Mouse (Mus musculus) CH12.LX (cell line): ENCODE data around the gene Gucy2c. TPM values are rescaled to one million over a fixed set of nuclear protein-coding genes. Genes with fewer than 3 reads are reported as not detected.
A peak's percentile ranks its signal among the peaks of the same experiment; 100 is the strongest.

Experiments
- DNase-seq: peaks from one replicate; pipeline ENCODE4 v3.0.0-alpha.2; 2013; ENCODE audit errors: extremely low read depth
- H3K27ac ChIP-seq: 2 replicates; pipeline ENCODE4 v1.5.1; 2012; ENCODE audit warnings: low read depth, mild to moderate bottlenecking, control low read depth, moderate library complexity; ENCODE audit not compliant: insufficient read depth
- H3K27me3 ChIP-seq: replicated peaks from 2 replicates; pipeline ENCODE3; 2012; ENCODE audit warnings: inconsistent platforms
- H3K36me3 ChIP-seq, 2 experiments: replicated peaks in 1 of 2; 2 replicates each; pipeline versions ENCODE3 to v1.6.1; 2012; ENCODE audit warnings: inconsistent platforms in 1 of 2, low read length in 1 of 2, mild to moderate bottlenecking in 1 of 2, mixed read lengths in 1 of 2, moderate library complexity in 1 of 2; ENCODE audit not compliant: control insufficient read depth in 1 of 2, insufficient read depth in 1 of 2
- H3K4me1 ChIP-seq, 2 experiments: 2 replicates each; pipeline ENCODE4 v1.6.1; 2012; ENCODE audit warnings: inconsistent platforms in 1 of 2, moderate library complexity in 1 of 2; ENCODE audit not compliant: insufficient read depth in 2 of 2, control insufficient read depth in 1 of 2
- H3K4me2 ChIP-seq: 2 replicates; pipeline ENCODE4 v1.6.1; 2012; ENCODE audit warnings: low read depth, mild to moderate bottlenecking, control low read depth; ENCODE audit not compliant: poor library complexity, insufficient read depth, severe bottlenecking
- H3K4me3 ChIP-seq, 3 experiments: fragments of 150-350 bp in 1 of 3; sonication (generic) in 1 of 3; replicated peaks in 1 of 3; 2 replicates each; pipeline versions ENCODE3 to v1.5.1; 2011 to 2012; ENCODE audit warnings: low read depth in 2 of 3, low read length in 2 of 3, mild to moderate bottlenecking in 2 of 3, moderate library complexity in 2 of 3, control low read depth in 1 of 3, improper control_type of control experiment in 1 of 3, inconsistent platforms in 1 of 3, mixed read lengths in 1 of 3; ENCODE audit not compliant: poor library complexity in 1 of 3
- H3K79me2 ChIP-seq: replicated peaks from 2 replicates; pipeline ENCODE4 v1.6.1; 2012; ENCODE audit warnings: mild to moderate bottlenecking, moderate library complexity; ENCODE audit not compliant: control insufficient read depth, poor library complexity, insufficient read depth, severe bottlenecking; ENCODE audit errors: extremely low read depth
- H3K9ac ChIP-seq: 2 replicates; pipeline ENCODE4 v1.6.1; 2012; ENCODE audit warnings: low read depth, mild to moderate bottlenecking, control low read depth, moderate library complexity; ENCODE audit not compliant: insufficient read depth
- H3K9me3 ChIP-seq: replicated peaks from 2 replicates; pipeline ENCODE3; 2012; ENCODE audit warnings: low read length, inconsistent platforms, mixed read lengths
- BHLHE40 ChIP-seq: IDR thresholded peaks from 2 replicates; pipeline ENCODE4 v1.6.1; 2011; ENCODE audit warnings: mild to moderate bottlenecking, low read depth, low read length, improper control_type of control experiment
- CHD1 ChIP-seq: IDR thresholded peaks from 2 replicates; pipeline ENCODE4 v1.6.1; 2012; ENCODE audit warnings: low read depth, low read length, improper control_type of control experiment, inconsistent platforms
- CHD2 ChIP-seq: IDR thresholded peaks from 2 replicates; pipeline ENCODE4 v1.6.1; 2011; ENCODE audit warnings: low read length, improper control_type of control experiment
- CTCF ChIP-seq, 2 experiments: IDR thresholded peaks in 1 of 2; conservative IDR thresholded peaks in 1 of 2; 2 replicates each; pipeline ENCODE4 v1.5.1; 2011 to 2012; ENCODE audit warnings: low read depth in 2 of 2, low read length in 2 of 2, improper control_type of control experiment in 1 of 2, inconsistent platforms in 1 of 2, mild to moderate bottlenecking in 1 of 2, moderate library complexity in 1 of 2
- ELF1 ChIP-seq: IDR thresholded peaks from 2 replicates; pipeline ENCODE4 v1.6.1; 2014; ENCODE audit warnings: low read depth, mild to moderate bottlenecking, inconsistent platforms, low read length, improper control_type of control experiment
- EP300 ChIP-seq: IDR thresholded peaks from 2 replicates; pipeline ENCODE4 v1.6.1; 2011; ENCODE audit warnings: low read length, improper control_type of control experiment
- ETS1 ChIP-seq: conservative IDR thresholded peaks from 2 replicates; pipeline ENCODE4 v1.6.1; 2012; ENCODE audit warnings: low read depth, mild to moderate bottlenecking, inconsistent platforms, low read length, improper control_type of control experiment, moderate library complexity
- GABPA ChIP-seq: IDR thresholded peaks from 2 replicates; pipeline ENCODE4 v1.6.1; 2012; ENCODE audit warnings: low read depth, low read length, improper control_type of control experiment, inconsistent platforms; ENCODE audit not compliant: insufficient replicate concordance
- IRF4 ChIP-seq: IDR thresholded peaks from 2 replicates; pipeline ENCODE4 v1.6.1; 2014; ENCODE audit warnings: low read depth, mild to moderate bottlenecking, inconsistent platforms, low read length, improper control_type of control experiment
- JUN ChIP-seq: IDR thresholded peaks from 2 replicates; pipeline ENCODE4 v1.6.1; 2011; ENCODE audit warnings: low read depth, mild to moderate bottlenecking, low read length, improper control_type of control experiment, moderate library complexity; ENCODE audit not compliant: insufficient read depth
- JUND ChIP-seq: conservative IDR thresholded peaks from 2 replicates; pipeline ENCODE4 v1.6.1; 2011; ENCODE audit warnings: low read depth, low read length, improper control_type of control experiment
- KAT2A ChIP-seq: IDR thresholded peaks from 2 replicates; pipeline ENCODE4 v1.6.1; 2012; ENCODE audit warnings: low read length, improper control_type of control experiment, inconsistent platforms; ENCODE audit not compliant: insufficient replicate concordance
- MAX ChIP-seq: IDR thresholded peaks from 2 replicates; pipeline ENCODE4 v1.6.1; 2011; ENCODE audit warnings: low read length, improper control_type of control experiment
- MXI1 ChIP-seq: IDR thresholded peaks from 2 replicates; pipeline ENCODE4 v1.6.1; 2011; ENCODE audit warnings: mild to moderate bottlenecking, low read depth, low read length, improper control_type of control experiment
- POLR2AphosphoS2 ChIP-seq: IDR thresholded peaks from 2 replicates; pipeline ENCODE4 v1.6.1; 2011; ENCODE audit warnings: low read depth, low read length, improper control_type of control experiment
- RAD21 ChIP-seq: IDR thresholded peaks from 2 replicates; pipeline ENCODE4 v1.6.1; 2011; ENCODE audit warnings: low read depth, mild to moderate bottlenecking, low read length, improper control_type of control experiment, moderate library complexity
- SMC3 ChIP-seq: IDR thresholded peaks from 2 replicates; pipeline ENCODE4 v1.6.1; 2011; ENCODE audit warnings: low read depth, low read length, improper control_type of control experiment
- TCF12 ChIP-seq: IDR thresholded peaks from 2 replicates; pipeline ENCODE4 v1.6.1; 2014; ENCODE audit warnings: low read depth, mild to moderate bottlenecking, inconsistent platforms, low read length, improper control_type of control experiment
- UBTF ChIP-seq: IDR thresholded peaks from 2 replicates; pipeline ENCODE4 v1.6.1; 2012; ENCODE audit warnings: low read depth, mild to moderate bottlenecking, inconsistent platforms, low read length, improper control_type of control experiment, moderate library complexity
- USF2 ChIP-seq: conservative IDR thresholded peaks from 2 replicates; pipeline ENCODE4 v1.6.1; 2011; ENCODE audit warnings: low read depth, low read length, improper control_type of control experiment
- ZC3H11A ChIP-seq: IDR thresholded peaks from 2 replicates; pipeline ENCODE4 v1.6.1; 2012; ENCODE audit warnings: low read depth, mild to moderate bottlenecking, inconsistent platforms, low read length, improper control_type of control experiment
- dilution Hi-C: fragments of 300-500 bp; cut with MboI; formaldehyde crosslinking; loops from 2 replicates; pipeline ENCODE4 v1.14.3; 2020; ENCODE audit warnings: low sequenced_read_pairs; ENCODE audit not compliant: extremely low pct_unique_long_range_greater_than_20kb, extremely low pct_ligation_motif_present
- in situ Hi-C: fragments of 300-500 bp; cut with MboI; formaldehyde crosslinking; loops from 3 replicates; pipeline ENCODE4 v1.14.3; 2019; ENCODE audit warnings: low sequenced_read_pairs, low pct_ligation_motif_present, low pct_unique_long_range_greater_than_20kb, mixed read lengths
- polyA plus RNA-seq: library from polyadenylated mRNA; unstranded; fragments of >175 nt; gene quantifications from 2 replicates; pipeline ENCODE4 v1.2.1, GENCODE M21; 2012; ENCODE audit warnings: low read depth; ENCODE audit not compliant: insufficient read length
- total RNA-seq, 2 experiments: library from RNA; depleted of rRNA; stranded (reverse); fragments of 300-350 nt in 1 of 2; fragments of >200 nt in 1 of 2; gene quantifications; 2 replicates each; pipeline ENCODE4 v1.2.3; 2012 to 2014

The Gucy2c gene
- total and polyA plus RNA-seq, 3 experiments, result 0.08 to 0.13 (median 0.10) TPM

GRCm38 (mm10) chr6:136742352-136743118, 39.0 kb downstream of the Gucy2c start:
- H3K4me3 ChIP-seq, result no peak overlapping the region
- dilution Hi-C loops, result no loop called here
- in situ Hi-C loops, result loop anchor here (5.0 kb wide), 1 partner anchor 120 kb away; no protein-coding TSS in a partner anchor

GRCm38 (mm10) chr6:136741281-136741680, 40.3 kb downstream of the Gucy2c start:
- in situ Hi-C loops (loop anchor here (5.0 kb wide), 1 partner anchor 119 kb away; no protein-coding TSS in a partner anchor), dilution Hi-C loops (no loop called here)
- Histone ChIP-seq H3K9me3 (no peaks in the 10 kb centered on the region), H3K79me2 (no peaks in the 10 kb centered on the region), H3K36me3 (no peaks in the 10 kb centered on the region), H3K4me2 (no peak overlapping the region), H3K27me3 (no peaks in the 10 kb centered on the region), H3K9ac (no peak overlapping the region), H3K27ac (no peak overlapping the region), H3K4me3 (no peak overlapping the region), H3K4me1 (peaks cover 3 to 6% of the 10 kb centered on the region in 2 experiments; a peak in 2 of 4 replicates)
- TF ChIP-seq TCF12 (no peak), BHLHE40 (peak; percentile 55), IRF4 (no peak)
- no peak for DNase-seq

More at GRCm38 (mm10) chr6:136742352-136743118, 39.0 kb downstream of the Gucy2c start:
- Histone ChIP-seq H3K79me2 (no peaks in the 10 kb centered on the region), H3K4me2 (no peak overlapping the region)
- TF ChIP-seq ZC3H11A, result peak; percentile 87; the same call in 1 of the 2 replicates
- no peak for TF ChIP-seq EP300
- TF ChIP-seq CTCF (conservative IDR thresholded peaks at IDR 0.05 in 1 of 2, IDR thresholded peaks at IDR 0.05 in 1 of 2; ENCODE audit: low read depth in 2 of 2, low read length in 2 of 2), result peak; percentile 87 to 98
- no peak for TF ChIP-seq CHD1
- TF ChIP-seq RAD21, result peak; percentile 100
- TF ChIP-seq SMC3, result peak; percentile 96
- 0 out of 2 replicates have a peak, but pooled peaks have one; percentile 21 for TF ChIP-seq JUND
- TF ChIP-seq, all 38 proteins: peak for 5
- H3K36me3 ChIP-seq, result no peaks in the 10 kb centered on the region
- no peak overlapping the region for H3K27ac ChIP-seq
- DNase-seq, result peak; percentile 88
- peaks cover 3 to 6% of the 10 kb centered on the region in 2 experiments; a peak in 2 of 4 replicates for H3K4me1 ChIP-seq
- H3K27me3 ChIP-seq, result no peaks in the 10 kb centered on the region
- no peaks in the 10 kb centered on the region for H3K9me3 ChIP-seq
- H3K9ac ChIP-seq, result no peak overlapping the region

GRCm38 (mm10) chr6:136735766-136736165, 45.8 kb downstream of the Gucy2c start:
- Histone ChIP-seq H3K9me3 (no peaks in the 10 kb centered on the region), H3K27me3 (no peaks in the 10 kb centered on the region), H3K4me1 (peaks cover 0 to 5% of the 10 kb centered on the region in 2 experiments; a peak in 1 of 4 replicates), H3K4me2 (no peak overlapping the region), H3K79me2 (no peaks in the 10 kb centered on the region), H3K4me3 (no peak overlapping the region), H3K36me3 (no peaks in the 10 kb centered on the region), H3K9ac (no peak overlapping the region), H3K27ac (no peak overlapping the region)
- in situ Hi-C loops (no loop called here), dilution Hi-C loops (no loop called here)
- no peak for DNase-seq
- TF ChIP-seq EP300 (no peak), JUN (no peak), ELF1 (no peak), CHD2 (no peak), UBTF (no peak), MAX (no peak), POLR2AphosphoS2 (no peak), TCF12 (no peak), MXI1 (no peak), USF2 (no peak), GABPA (no peak), ETS1 (no peak), SMC3 (no peak), KAT2A (no peak)
